Mouse (Mus musculus): ENCODE measurements around the gene Il4.
"Not testable (repeated sequence)": the region's sequence is repeated elsewhere in the genome, so short reads cannot be mapped to it uniquely, and the experiment has no call there.

Il4 gene

GRCm38 (mm10) chr11:53557992-53558391 lies 60.5 kb downstream of the Il4 start:
- not testable (repeated sequence) for DNase-seq

- DNase-seq, result not testable (repeated sequence)
Observed at GRCm38 (mm10) chr11:53556529-53556928, 61.9 kb downstream of the Il4 start.
